Mouse (Mus musculus) small intestine, adult 2 months (tissue): ENCODE measurements around the gene Gm20388. TPM values are rescaled to one million over a fixed set of nuclear protein-coding genes. Genes with fewer than 3 reads are reported as not detected.

Source experiments
- H3K27ac ChIP-seq: fragments of 200-500 bp; 2 replicates; pipeline ENCODE4 v1.5.1; 2012; ENCODE audit warnings: low read depth, low read length, control low read depth, inconsistent platforms; ENCODE audit not compliant: insufficient read depth
- H3K27me3 ChIP-seq: fragments of 200-500 bp; 2 replicates; pipeline ENCODE4 v1.6.1; 2012; ENCODE audit warnings: mild to moderate bottlenecking, moderate library complexity, low read length, inconsistent platforms; ENCODE audit not compliant: control insufficient read depth, insufficient read depth
- H3K36me3 ChIP-seq: fragments of 200-500 bp; 2 replicates; pipeline ENCODE4 v1.6.1; 2012; ENCODE audit warnings: mild to moderate bottlenecking, low read length, control low read depth, inconsistent platforms; ENCODE audit not compliant: control insufficient read depth, insufficient read depth
- H3K4me1 ChIP-seq: fragments of 200-500 bp; 2 replicates; pipeline ENCODE4 v1.6.1; 2012; ENCODE audit warnings: low read length, inconsistent platforms, mixed read lengths; ENCODE audit not compliant: control insufficient read depth, insufficient read depth, insufficient read length
- H3K4me3 ChIP-seq: fragments of 200-500 bp; 2 replicates; pipeline ENCODE4 v1.5.1; 2012; ENCODE audit warnings: low read depth, mild to moderate bottlenecking, control low read depth, inconsistent platforms, low read length, moderate library complexity
- CTCF ChIP-seq: fragments of 200-500 bp; IDR thresholded peaks from 2 replicates; pipeline ENCODE4 v1.5.1; 2012; ENCODE audit warnings: low read depth, mild to moderate bottlenecking, control low read depth, inconsistent platforms, low read length, moderate library complexity, mixed read lengths; ENCODE audit not compliant: insufficient replicate concordance, insufficient read length; ENCODE audit errors: extremely low read depth
- POLR2A ChIP-seq: fragments of 200-500 bp; IDR thresholded peaks from 2 replicates; pipeline ENCODE4 v1.6.1; 2012; ENCODE audit warnings: low read depth, mild to moderate bottlenecking, control low read depth, inconsistent platforms, low read length, moderate library complexity
- WGBS: fragments of 180-500 bp; shearing (Covaris S2); methylation state at CpG from one replicate; pipeline ENCODE4 v1.1.7; 2018; 5-methylcytosine and 5-hydroxymethylcytosine counted together
- polyA plus RNA-seq: library from polyadenylated mRNA; depleted of rRNA; stranded (reverse); fragments of >200 nt; gene quantifications from 2 replicates; pipeline ENCODE4 v1.2.3, GENCODE M21; 2012

The Gm20388 gene
- polyA plus RNA-seq, 1 experiment = 37.3 TPM

- no peaks in the 10 kb centered on the region for H3K36me3 ChIP-seq
- H3K4me1 ChIP-seq = peaks cover 37% of the 10 kb centered on the region
- no peaks in the 10 kb centered on the region for H3K27me3 ChIP-seq
- WGBS = 38% methylated on average over 12 of the region's 12 CpGs
- H3K4me3 ChIP-seq = no peak overlapping the region
- H3K27ac ChIP-seq = peak overlapping the region; percentile 98
- TF ChIP-seq POLR2A = peak; percentile 59; the same call in 1 of the 2 replicates
- no peak for TF ChIP-seq CTCF
These were observed 495.5 kb downstream of the Gm20388 start for GRCm38 (mm10) chr8:120406008-120406632.

- TF ChIP-seq CTCF = peak; percentile 53; the same call in 1 of the 2 replicates
- TF ChIP-seq POLR2A = no peak
- peaks cover 37% of the 10 kb centered on the region for H3K4me1 ChIP-seq
- 20% methylated on average over 9 of the region's 9 CpGs for WGBS
- H3K27me3 ChIP-seq = no peaks in the 10 kb centered on the region
- H3K4me3 ChIP-seq = no peak overlapping the region
- H3K27ac ChIP-seq = peak overlapping the region; percentile 9
- H3K36me3 ChIP-seq = no peaks in the 10 kb centered on the region
These were observed 497.1 kb downstream of the Gm20388 start for GRCm38 (mm10) chr8:120407701-120408240.

GRCm38 (mm10) chr8:120408241-120409215 lies 497.9 kb downstream of the Gm20388 start:
- no peak for TF ChIP-seq CTCF
- no peak for TF ChIP-seq POLR2A
- H3K4me3 ChIP-seq = no peak overlapping the region
- H3K27me3 ChIP-seq = no peaks in the 10 kb centered on the region
- no peak overlapping the region; the same call in 1 of the 2 replicates for H3K27ac ChIP-seq
- WGBS = 71% methylated on average over 14 of the region's 14 CpGs
- H3K4me1 ChIP-seq = peaks cover 37% of the 10 kb centered on the region
- H3K36me3 ChIP-seq = no peaks in the 10 kb centered on the region

GRCm38 (mm10) chr8:120409371-120410013 lies 498.9 kb downstream of the Gm20388 start:
- Histone ChIP-seq H3K27me3 (no peaks in the 10 kb centered on the region), H3K4me3 (no peak overlapping the region), H3K4me1 (peaks cover 37% of the 10 kb centered on the region), H3K36me3 (no peaks in the 10 kb centered on the region), H3K27ac (no peak overlapping the region)
- TF ChIP-seq CTCF (no peak), POLR2A (no peak)
- 80% methylated on average over 11 of the region's 11 CpGs for WGBS

GRCm38 (mm10) chr8:120411059-120411458 lies 500.4 kb downstream of the Gm20388 start:
- Histone ChIP-seq H3K4me1 (peaks cover 34% of the 10 kb centered on the region), H3K4me3 (no peak overlapping the region), H3K27ac (no peak overlapping the region), H3K36me3 (no peaks in the 10 kb centered on the region), H3K27me3 (no peaks in the 10 kb centered on the region)
- WGBS = 94% methylated on average over 14 of the region's 14 CpGs
- TF ChIP-seq POLR2A (no peak), CTCF (no peak)

- no peak overlapping the region for H3K27ac ChIP-seq
- no peaks in the 10 kb centered on the region for H3K36me3 ChIP-seq
- 86% methylated on average over 8 of the region's 8 CpGs for WGBS
- H3K27me3 ChIP-seq = no peaks in the 10 kb centered on the region
- TF ChIP-seq CTCF (no peak), POLR2A (no peak)
- no peak overlapping the region for H3K4me3 ChIP-seq
- peaks cover 36% of the 10 kb centered on the region for H3K4me1 ChIP-seq
These were observed 501.2 kb downstream of the Gm20388 start for GRCm38 (mm10) chr8:120411862-120412261.

- H3K4me1 ChIP-seq = peaks cover 36% of the 10 kb centered on the region
- H3K27ac ChIP-seq = no peak overlapping the region
- TF ChIP-seq CTCF = no peak
- no peak for TF ChIP-seq POLR2A
- H3K27me3 ChIP-seq = no peaks in the 10 kb centered on the region
- H3K36me3 ChIP-seq = no peaks in the 10 kb centered on the region
- 66% methylated on average over 4 of the region's 4 CpGs for whole genome bisulfite sequencing
- no peak overlapping the region for H3K4me3 ChIP-seq
These were observed 501.7 kb downstream of the Gm20388 start for GRCm38 (mm10) chr8:120412357-120412756.
